Mouse (Mus musculus): Measurements from ENCODE around the gene Eif4a1. TPM values are rescaled to one million over a fixed set of nuclear protein-coding genes. Genes with fewer than 3 reads are reported as not detected.

Eif4a1 gene
- polyA plus RNA-seq, 1 experiment: 722 TPM

DNA sequence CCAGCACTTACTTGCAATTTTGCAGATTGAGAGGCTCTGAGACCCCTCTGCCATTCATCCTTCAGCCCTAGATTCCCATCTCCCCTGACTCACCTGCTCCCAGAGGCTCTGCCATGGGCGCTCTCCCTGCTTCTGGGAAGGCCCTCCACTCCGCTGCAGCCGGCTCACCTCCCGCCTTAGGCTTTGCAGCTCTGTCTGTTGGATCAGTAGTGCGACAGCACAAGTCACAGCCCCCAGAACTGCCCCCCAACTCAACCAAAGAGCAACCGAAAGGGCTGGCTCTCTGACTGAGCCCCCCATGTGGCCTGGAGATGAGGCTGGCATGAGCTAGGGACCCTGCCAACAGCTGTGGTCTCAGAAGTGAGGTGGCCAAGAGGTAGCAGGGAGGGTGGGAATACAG lies 12.7 kb upstream of the Eif4a1 start:
- Histone ChIP-seq H3K27ac (ENCODE audit: control insufficient read depth, insufficient read depth, low read length) (no peak overlapping the region), H3K27me3 (ENCODE audit: control insufficient read depth, insufficient read depth, low read length) (no peaks in the 10 kb centered on the region), H3K36me3 (ENCODE audit: control insufficient read depth, insufficient read depth, low read length) (no peaks in the 10 kb centered on the region), H3K4me3 (ENCODE audit: control insufficient read depth, insufficient read depth, low read length) (no peak overlapping the region), H3K4me1 (replicated peaks; ENCODE audit: control insufficient read depth, insufficient read depth, low read length) (peaks cover 6% of the 10 kb centered on the region)
- DNase-seq: no peak
- TF ChIP-seq CTCF (IDR thresholded peaks at IDR 0.05; ENCODE audit: borderline replicate concordance, control insufficient read depth, extremely low read depth, insufficient read depth, low read length, poor library complexity) (no peak), POLR2A (IDR thresholded peaks at IDR 0.05; ENCODE audit: control insufficient read depth, extremely low read depth, insufficient read depth, low read length, poor library complexity) (no peak)
- 97% methylated on average over 6 of the region's 6 CpGs for WGBS

DNA sequence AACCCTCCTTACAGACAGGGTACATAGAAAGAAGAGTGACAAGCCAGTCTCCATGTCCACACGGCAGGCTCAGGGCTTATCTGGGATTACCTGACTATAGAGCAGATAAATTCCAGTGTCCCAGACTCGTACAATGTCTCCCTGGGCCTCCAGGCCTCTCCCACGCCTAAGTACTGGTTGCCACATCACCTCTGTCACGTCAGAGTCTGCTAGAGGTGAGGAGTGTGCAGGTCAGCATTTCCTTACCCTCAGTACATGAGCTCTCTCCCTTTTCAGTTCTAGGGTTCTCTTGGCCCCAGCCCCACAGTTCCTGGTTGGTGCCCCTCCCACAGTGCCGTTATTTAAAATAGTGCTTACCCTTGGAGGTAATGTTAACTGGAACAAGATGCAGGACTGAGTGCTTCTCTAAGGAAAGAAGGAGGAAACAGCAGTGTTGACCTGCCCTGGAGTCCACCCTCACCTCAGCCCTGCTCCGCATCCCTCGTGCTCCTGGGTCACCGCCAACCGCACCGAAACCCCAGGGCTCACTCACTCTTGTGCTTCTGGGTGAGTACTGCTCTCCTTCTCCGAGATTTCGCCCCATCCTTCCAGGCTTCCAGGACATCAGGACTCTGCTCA lies 12.0 kb upstream of the Eif4a1 start:
- Histone ChIP-seq H3K27ac (ENCODE audit: control insufficient read depth, insufficient read depth, low read length) (no peak overlapping the region), H3K36me3 (ENCODE audit: control insufficient read depth, insufficient read depth, low read length) (no peaks in the 10 kb centered on the region), H3K27me3 (ENCODE audit: control insufficient read depth, insufficient read depth, low read length) (no peaks in the 10 kb centered on the region), H3K4me3 (ENCODE audit: control insufficient read depth, insufficient read depth, low read length) (no peak overlapping the region), H3K4me1 (replicated peaks; ENCODE audit: control insufficient read depth, insufficient read depth, low read length) (peaks cover 6% of the 10 kb centered on the region)
- TF ChIP-seq CTCF (IDR thresholded peaks at IDR 0.05; ENCODE audit: borderline replicate concordance, control insufficient read depth, extremely low read depth, insufficient read depth, low read length, poor library complexity): no peak
- TF ChIP-seq POLR2A (IDR thresholded peaks at IDR 0.05; ENCODE audit: control insufficient read depth, extremely low read depth, insufficient read depth, low read length, poor library complexity): no peak
- DNase-seq: no peak
- whole genome bisulfite sequencing: 94% methylated on average over 12 of the region's 12 CpGs

DNA sequence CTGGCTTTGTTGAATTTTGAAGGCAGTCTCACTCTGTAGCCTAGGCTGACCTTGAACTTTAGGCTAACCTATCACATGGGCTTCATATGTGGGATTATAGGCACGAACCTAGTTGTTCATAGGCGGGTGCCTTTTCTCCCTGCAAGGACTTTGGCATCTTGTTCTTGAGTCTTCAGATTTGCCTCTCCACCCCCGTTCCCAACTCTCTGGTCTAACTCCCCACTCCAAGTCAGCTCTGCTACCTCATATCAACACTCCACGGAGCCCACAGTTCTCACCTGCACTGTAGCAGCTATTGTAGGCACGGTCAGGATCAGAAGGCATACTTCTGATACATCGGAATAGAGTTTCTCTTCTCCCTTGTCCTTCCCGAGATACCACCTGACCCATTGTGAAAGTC lies 11.4 kb upstream of the Eif4a1 start:
- no peak for DNase-seq
- 93% methylated on average over 7 of the region's 7 CpGs for WGBS
- H3K27ac ChIP-seq (ENCODE audit: control insufficient read depth, insufficient read depth, low read length): no peak overlapping the region
- H3K4me1 ChIP-seq (replicated peaks; ENCODE audit: control insufficient read depth, insufficient read depth, low read length): peaks cover 6% of the 10 kb centered on the region
- H3K27me3 ChIP-seq (ENCODE audit: control insufficient read depth, insufficient read depth, low read length): no peaks in the 10 kb centered on the region
- H3K36me3 ChIP-seq (ENCODE audit: control insufficient read depth, insufficient read depth, low read length): peaks cover under 1% of the 10 kb centered on the region; the same call in 1 of the 2 replicates
- TF ChIP-seq CTCF (IDR thresholded peaks at IDR 0.05; ENCODE audit: borderline replicate concordance, control insufficient read depth, extremely low read depth, insufficient read depth, low read length, poor library complexity): no peak
- TF ChIP-seq POLR2A (IDR thresholded peaks at IDR 0.05; ENCODE audit: control insufficient read depth, extremely low read depth, insufficient read depth, low read length, poor library complexity): no peak
- H3K4me3 ChIP-seq (ENCODE audit: control insufficient read depth, insufficient read depth, low read length): no peak overlapping the region

DNA sequence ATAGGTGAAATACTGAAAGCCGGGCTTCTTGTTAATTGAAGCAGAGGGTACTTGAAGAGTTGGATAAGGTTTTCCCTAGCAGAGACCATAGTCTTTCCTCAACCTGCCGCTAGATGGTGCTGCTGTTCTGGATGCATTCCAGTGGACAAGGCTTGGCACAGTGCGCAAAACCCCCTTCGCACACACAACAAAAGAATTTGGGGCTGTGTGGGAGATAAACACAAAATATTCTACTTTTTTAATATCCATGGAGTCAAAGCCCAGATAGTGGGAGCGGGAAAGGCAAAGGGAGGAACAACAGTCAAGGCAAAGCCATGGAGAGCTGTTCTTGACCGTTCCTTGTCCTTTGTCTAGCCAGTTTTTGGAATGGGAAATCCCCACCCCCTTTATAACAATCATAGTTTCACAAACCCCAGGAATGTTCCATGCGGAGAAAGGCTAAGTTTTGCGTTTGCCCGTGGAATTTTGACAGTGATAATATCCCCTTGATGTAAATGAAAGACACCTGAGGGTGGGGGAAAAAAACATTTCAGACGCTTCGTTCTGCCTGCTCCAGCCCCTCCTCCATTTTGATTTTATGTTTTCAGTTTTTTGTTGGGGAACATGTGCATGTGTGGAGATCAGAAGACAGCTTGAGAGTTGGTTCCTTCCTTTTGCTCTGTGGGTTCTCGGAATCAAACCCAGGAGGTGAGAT lies 10.8 kb upstream of the Eif4a1 start:
- H3K27ac ChIP-seq (ENCODE audit: control insufficient read depth, insufficient read depth, low read length): no peak overlapping the region
- DNase-seq: peak; percentile 88

DNA sequence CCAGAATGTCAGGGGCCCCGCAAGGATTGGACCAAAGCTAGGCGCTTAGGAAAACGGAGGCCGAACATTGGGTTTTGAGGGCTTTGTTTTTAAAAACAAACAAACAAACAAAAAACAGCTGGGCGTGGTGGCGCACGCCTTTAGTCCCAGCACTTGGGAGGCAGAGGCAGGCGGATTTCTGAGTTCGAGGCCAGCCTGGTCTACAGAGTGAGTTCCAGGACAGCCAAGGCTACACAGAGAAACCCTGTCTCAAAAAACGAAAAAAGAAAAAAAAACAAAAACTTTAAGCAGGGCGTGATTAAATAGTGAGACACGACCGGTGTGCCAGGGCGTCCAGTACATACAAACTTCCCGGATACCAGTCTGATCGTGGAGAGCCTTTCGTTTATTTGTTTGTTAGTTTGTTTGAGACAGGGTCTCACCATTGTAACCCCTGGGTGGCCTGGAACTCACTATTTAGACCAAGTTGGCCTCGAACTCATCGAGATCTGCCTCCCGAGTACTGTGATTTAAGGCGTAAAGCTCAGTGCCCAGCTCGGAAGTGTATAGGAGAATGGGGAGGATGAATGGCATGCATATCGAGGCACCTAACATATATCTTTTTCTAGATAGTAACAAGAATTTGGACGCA lies 10.1 kb upstream of the Eif4a1 start:
- DNase-seq: no peak
- H3K4me1 ChIP-seq (replicated peaks; ENCODE audit: control insufficient read depth, insufficient read depth, low read length): peaks cover 6% of the 10 kb centered on the region
- 21% methylated on average over 24 of the region's 24 CpGs for whole genome bisulfite sequencing
- H3K27ac ChIP-seq (ENCODE audit: control insufficient read depth, insufficient read depth, low read length): peak overlapping the region; percentile 39
- TF ChIP-seq POLR2A (IDR thresholded peaks at IDR 0.05; ENCODE audit: control insufficient read depth, extremely low read depth, insufficient read depth, low read length, poor library complexity) (no peak), CTCF (IDR thresholded peaks at IDR 0.05; ENCODE audit: borderline replicate concordance, control insufficient read depth, extremely low read depth, insufficient read depth, low read length, poor library complexity) (no peak)
- H3K27me3 ChIP-seq (ENCODE audit: control insufficient read depth, insufficient read depth, low read length): no peaks in the 10 kb centered on the region
- peak overlapping the region; percentile 58 for H3K4me3 ChIP-seq (ENCODE audit: control insufficient read depth, insufficient read depth, low read length)
- H3K36me3 ChIP-seq (ENCODE audit: control insufficient read depth, insufficient read depth, low read length): peaks cover 12% of the 10 kb centered on the region

More for the DNA sequence above, 10.8 kb upstream of the Eif4a1 start:
- peak; percentile 29; the same call in 1 of the 2 replicates for TF ChIP-seq CTCF (IDR thresholded peaks at IDR 0.05; ENCODE audit: borderline replicate concordance, control insufficient read depth, extremely low read depth, insufficient read depth, low read length, poor library complexity)
- TF ChIP-seq POLR2A (IDR thresholded peaks at IDR 0.05; ENCODE audit: control insufficient read depth, extremely low read depth, insufficient read depth, low read length, poor library complexity): no peak
- Histone ChIP-seq H3K36me3 (ENCODE audit: control insufficient read depth, insufficient read depth, low read length) (peaks cover 7% of the 10 kb centered on the region), H3K4me1 (replicated peaks; ENCODE audit: control insufficient read depth, insufficient read depth, low read length) (peaks cover 6% of the 10 kb centered on the region), H3K4me3 (ENCODE audit: control insufficient read depth, insufficient read depth, low read length) (no peak overlapping the region), H3K27me3 (ENCODE audit: control insufficient read depth, insufficient read depth, low read length) (no peaks in the 10 kb centered on the region)
- WGBS: 34% methylated on average over 12 of the region's 12 CpGs

- peak; percentile 97 for DNase-seq
- H3K36me3 ChIP-seq (ENCODE audit: control insufficient read depth, insufficient read depth, low read length): peaks cover 12% of the 10 kb centered on the region
- WGBS: under 1% methylated on average over 80 of the region's 80 CpGs
- H3K4me1 ChIP-seq (replicated peaks; ENCODE audit: control insufficient read depth, insufficient read depth, low read length): peaks cover 7% of the 10 kb centered on the region
- no peaks in the 10 kb centered on the region for H3K27me3 ChIP-seq (ENCODE audit: control insufficient read depth, insufficient read depth, low read length)
- TF ChIP-seq POLR2A (IDR thresholded peaks at IDR 0.05; ENCODE audit: control insufficient read depth, extremely low read depth, insufficient read depth, low read length, poor library complexity): peak; percentile 53; the same call in 1 of the 2 replicates
- 0 out of 2 replicates have a peak, but pooled peaks have one; percentile 22 for TF ChIP-seq CTCF (IDR thresholded peaks at IDR 0.05; ENCODE audit: borderline replicate concordance, control insufficient read depth, extremely low read depth, insufficient read depth, low read length, poor library complexity)
- peak within 1 kb of the TSS; percentile 39 for H3K27ac ChIP-seq (ENCODE audit: control insufficient read depth, insufficient read depth, low read length)
- H3K4me3 ChIP-seq (ENCODE audit: control insufficient read depth, insufficient read depth, low read length): peak within 1 kb of the TSS; percentile 58
Measured at GRCm38 (mm10) chr11:69681314-69682208, 9.3 kb upstream of the Eif4a1 start, which contains the start of gene Senp3. Gene Senp3 (minus strand): TSS chr11:69682084.

Measured in thymus, adult 2 months (tissue).